Mouse (Mus musculus): ENCODE results near the gene Snph. TPM values are rescaled to one million over a fixed set of nuclear protein-coding genes. Genes with fewer than 3 reads are reported as not detected.

Snph gene
- total RNA-seq, 1 experiment from 2014 or later = not detected

- ATAC-seq (ENCODE audit: extremely low read depth, insufficient number of reproducible peaks, low FRiP score, poor library complexity, severe bottlenecking) = no peak
Observed at GRCm38 (mm10) chr2:151562930-151563921, 69.2 kb downstream of the Snph start.

DNA sequence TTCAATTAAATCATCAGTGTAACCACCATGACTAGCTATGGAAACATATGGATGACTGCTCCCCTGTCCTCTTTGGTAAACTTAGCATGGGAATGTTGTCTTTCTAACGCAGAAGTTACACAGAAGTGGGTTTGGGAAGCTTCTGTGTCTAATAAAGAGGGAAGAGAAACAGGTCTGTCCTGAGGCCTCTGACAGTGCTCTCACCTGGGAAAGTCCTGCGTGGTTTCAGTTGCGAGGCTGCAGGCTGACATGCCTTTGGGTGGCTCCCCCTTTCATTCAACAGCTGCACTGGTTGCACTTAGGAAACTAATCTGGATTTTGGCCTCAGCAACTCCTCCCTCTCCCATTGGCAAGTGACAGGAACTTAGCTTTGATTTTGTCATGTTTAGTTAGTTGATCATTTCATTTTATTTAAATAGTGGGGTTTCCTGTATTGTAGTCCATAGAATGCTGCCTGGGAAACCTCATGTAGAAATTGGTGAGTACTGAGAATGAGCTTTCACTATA is 82.7 kb downstream of the Snph start:
- ATAC-seq (ENCODE audit: extremely low read depth, insufficient number of reproducible peaks, low FRiP score, poor library complexity, severe bottlenecking) = no peak

DNA sequence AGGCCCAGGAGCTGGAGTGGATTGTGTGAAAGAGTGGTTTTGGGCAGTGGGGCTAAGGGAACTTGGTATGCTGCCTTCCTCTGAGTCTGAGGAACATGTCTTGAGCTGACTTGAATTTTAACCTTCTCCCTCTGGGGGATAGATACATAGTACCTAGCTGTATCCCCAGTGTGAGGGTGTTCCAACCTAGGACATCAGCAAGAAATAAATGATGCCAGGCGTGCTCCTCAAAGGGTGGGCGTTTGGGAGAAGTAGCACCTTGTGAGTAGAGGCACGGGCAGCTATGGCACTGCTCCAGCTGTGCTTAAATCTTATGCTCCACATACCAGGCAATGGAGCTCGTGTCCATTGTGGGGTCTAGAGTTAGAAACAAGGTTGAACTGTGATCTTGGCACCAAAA is 85.8 kb downstream of the Snph start:
- ATAC-seq (ENCODE audit: extremely low read depth, insufficient number of reproducible peaks, low FRiP score, poor library complexity, severe bottlenecking) = no peak

GRCm38 (mm10) chr2:151544673-151545072 is 87.7 kb downstream of the Snph start:
- no peak for ATAC-seq (ENCODE audit: extremely low read depth, insufficient number of reproducible peaks, low FRiP score, poor library complexity, severe bottlenecking)

- no peak for ATAC-seq (ENCODE audit: extremely low read depth, insufficient number of reproducible peaks, low FRiP score, poor library complexity, severe bottlenecking)
Observed at GRCm38 (mm10) chr2:151543063-151543895, 89.1 kb downstream of the Snph start.

- ATAC-seq (ENCODE audit: extremely low read depth, insufficient number of reproducible peaks, low FRiP score, poor library complexity, severe bottlenecking) = peak; percentile 81
Observed at GRCm38 (mm10) chr2:151542323-151543062, 89.9 kb downstream of the Snph start, which contains the start of gene Fkbp1a. Gene Fkbp1a (plus strand): TSS chr2:151542483.

Other genes with a start within 250 kb of the Snph start
- gene 4921509C19Rik, start 156.4 kb downstream of the Snph start, total RNA-seq (2017) = not detected in 2 replicates
- gene Nsfl1c, start 138.4 kb downstream of the Snph start, total RNA-seq (2017) = 73.2 and 83.9 TPM in 2 replicates
- gene Fkbp1a, start 90.1 kb downstream of the Snph start, total RNA-seq (2017) = 12.9 and 15.8 TPM in 2 replicates
- 0.25 and 1.6 TPM in 2 replicates for gene Sdcbp2, start 60.0 kb downstream of the Snph start, total RNA-seq (2017)
- not detected in 2 replicates for gene Rad21l, start 35.9 kb upstream of the Snph start, total RNA-seq (2017)
- gene Tmem74b, start 69.4 kb upstream of the Snph start, total RNA-seq (2017) = not detected in 2 replicates
- 11.4 and 13.3 TPM in 2 replicates for gene Psmf1, start 111.6 kb upstream of the Snph start, total RNA-seq (2017)
- gene Rspo4, start 210.3 kb upstream of the Snph start, total RNA-seq (2017) = not detected in 2 replicates

Data from neutrophil, adult 5-6 weeks (primary cell).